Mouse (Mus musculus): ENCODE data around the gene Sgf29.

DNA sequence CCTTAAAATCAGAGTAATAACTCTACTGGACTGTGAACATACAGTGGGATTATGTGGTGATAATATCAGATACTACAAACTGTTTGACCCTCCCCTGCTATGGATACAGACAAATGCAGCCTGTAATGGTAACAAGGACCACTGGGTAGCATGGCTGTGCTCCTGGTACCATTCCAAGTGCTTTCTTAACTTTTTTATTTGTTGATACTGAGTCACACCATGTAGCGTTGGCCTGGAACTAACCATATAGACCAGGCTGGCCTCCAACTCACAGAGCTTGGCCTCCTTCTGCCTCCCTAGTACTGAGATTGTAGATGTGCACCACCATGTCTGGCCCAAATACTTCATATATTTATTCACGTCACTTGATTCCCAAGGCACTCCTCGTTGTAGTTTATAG, 16.2 kb downstream of the Sgf29 start:
- no peak for TF ChIP-seq MAX (IDR thresholded peaks at IDR 0.05; ENCODE audit: low read depth)
- TF ChIP-seq POLR2A (IDR thresholded peaks at IDR 0.05; ENCODE audit: insufficient read length, low read depth) = no peak
- TF ChIP-seq REST (IDR thresholded peaks at IDR 0.05; ENCODE audit: insufficient read depth, insufficient read length) = no peak
- TF ChIP-seq TCF12 (IDR thresholded peaks at IDR 0.05; ENCODE audit: insufficient read depth, poor library complexity, severe bottlenecking) = no peak
- TF ChIP-seq USF1 (IDR thresholded peaks at IDR 0.05; ENCODE audit: low read depth) = no peak
- no peak for TF ChIP-seq MYOD1 (IDR thresholded peaks at IDR 0.05; ENCODE audit: control insufficient read depth in 1 of 3, insufficient read length in 2 of 3, low read depth in 2 of 3)
- TF ChIP-seq MYOG (IDR thresholded peaks at IDR 0.05; ENCODE audit: control insufficient read depth in 1 of 3, insufficient read depth in 1 of 3, insufficient read length in 2 of 3, low read depth in 2 of 3) = no peak
- TF ChIP-seq POLR2AphosphoS2 (IDR thresholded peaks at IDR 0.05; ENCODE audit: insufficient read length, low read depth) = no peak
- TF ChIP-seq E2F4 (IDR thresholded peaks at IDR 0.05; ENCODE audit: insufficient read depth) = no peak
- TF ChIP-seq SRF (IDR thresholded peaks at IDR 0.05; ENCODE audit: control insufficient read depth, insufficient read length, low read depth) = no peak
- no peak for TF ChIP-seq CEBPB (IDR thresholded peaks at IDR 0.05; ENCODE audit: insufficient read depth, poor library complexity, severe bottlenecking)
- no peak for TF ChIP-seq TCF3 (IDR thresholded peaks at IDR 0.05; ENCODE audit: insufficient read length, low read depth)
